Mouse (Mus musculus) bone marrow macrophage, adult 2 months (primary cell): ENCODE measurements around the gene D130043K22Rik.

Source experiments
- CTCF ChIP-seq: IDR thresholded peaks from 2 replicates; pipeline ENCODE4 v1.5.1; 2012; ENCODE audit warnings: low read depth, mild to moderate bottlenecking, low read length, moderate library complexity
- POLR2A ChIP-seq: IDR thresholded peaks from 2 replicates; pipeline ENCODE4 v1.6.1; 2012; ENCODE audit warnings: mild to moderate bottlenecking, low read depth, low read length, borderline replicate concordance

GRCm38 (mm10) chr13:24841702-24842101, 3.2 kb upstream of the D130043K22Rik start:
- no peak for TF ChIP-seq CTCF
- no peak for TF ChIP-seq POLR2A
